Mouse (Mus musculus) G1E (cell line): ENCODE measurements around the gene Onecut3. TPM values are rescaled to one million over a fixed set of nuclear protein-coding genes. Genes with fewer than 3 reads are reported as not detected.

ENCODE experiments used
- ATAC-seq: 2 replicates; pipeline ENCODE4 v1.8.0; 2016; ENCODE audit warnings: mild to moderate bottlenecking; ENCODE audit not compliant: insufficient number of reproducible peaks, poor library complexity, low FRiP score, severe bottlenecking; ENCODE audit errors: extremely low read depth
- DNase-seq: peaks from one replicate; pipeline ENCODE4 v3.0.0; 2012; ENCODE audit warnings: low spot score
- H3K27me3 ChIP-seq: 2 replicates; pipeline ENCODE4 v1.6.1; 2012; ENCODE audit warnings: mild to moderate bottlenecking, low read length, inconsistent platforms; ENCODE audit not compliant: insufficient read depth
- H3K36me3 ChIP-seq: replicated peaks from 2 replicates; pipeline ENCODE3; 2012; ENCODE audit warnings: mild to moderate bottlenecking, inconsistent platforms
- H3K4me1 ChIP-seq: 2 replicates; pipeline ENCODE4 v1.6.1; 2012; ENCODE audit warnings: low read depth, low read length, inconsistent platforms, mixed read lengths; ENCODE audit not compliant: insufficient read depth
- H3K4me3 ChIP-seq: 2 replicates; pipeline ENCODE4 v1.5.1; 2012; ENCODE audit warnings: low read depth, mild to moderate bottlenecking, inconsistent platforms, low read length, moderate library complexity, mixed read lengths
- H3K9me3 ChIP-seq: replicated peaks from 2 replicates; pipeline ENCODE4 v1.6.1; 2012; ENCODE audit warnings: inconsistent platforms
- CTCF ChIP-seq: IDR thresholded peaks from 2 replicates; pipeline ENCODE4 v1.5.1; 2012; ENCODE audit warnings: low read depth, low read length, inconsistent platforms, mixed read lengths
- GATA1 ChIP-seq: IDR thresholded peaks from 2 replicates; pipeline ENCODE4 v1.6.1; 2012; ENCODE audit warnings: borderline replicate concordance, low read length, inconsistent platforms, mixed read lengths
- GATA2 ChIP-seq: IDR thresholded peaks from 2 replicates; pipeline ENCODE4 v1.6.1; 2012; ENCODE audit warnings: low read depth, low read length, inconsistent platforms, borderline replicate concordance
- POLR2AphosphoS5 ChIP-seq: IDR thresholded peaks from 2 replicates; pipeline ENCODE4 v1.6.1; 2012; ENCODE audit warnings: low read depth, low read length, inconsistent platforms; ENCODE audit not compliant: insufficient replicate concordance
- TAL1 ChIP-seq: conservative IDR thresholded peaks from 2 replicates; pipeline ENCODE4 v1.6.1; 2012; ENCODE audit warnings: low read depth, low read length, inconsistent platforms, mixed read lengths
- polyA plus RNA-seq: library from polyadenylated mRNA; stranded (reverse); fragments of >175 nt; gene quantifications from 2 replicates; pipeline ENCODE4 v1.2.3, GENCODE M21; 2012
- total RNA-seq, 2 experiments: library from RNA; stranded (forward) in 1 of 2; stranded (reverse) in 1 of 2; fragments of 200-1000 nt in 1 of 2; fragments of >200 nt in 1 of 2; fragmentation: Nextera tagmentation in 1 of 2; gene quantifications; 2 replicates each; pipeline ENCODE4 v1.2.3; 2014 to 2017

Gene Onecut3
- total and polyA plus RNA-seq, 3 experiments: 0.11 TPM; not detected in 2

- TF ChIP-seq GATA2: no peak
- no peak for TF ChIP-seq GATA1
- no peak for TF ChIP-seq CTCF
- TF ChIP-seq POLR2AphosphoS5: no peak
- no peak; the same call in 1 of the 2 replicates for TF ChIP-seq TAL1
- Histone ChIP-seq H3K4me1 (peaks cover 20% of the 10 kb centered on the region), H3K4me3 (peak overlapping the region; percentile 71), H3K36me3 (no peaks in the 10 kb centered on the region), H3K27me3 (peaks cover 35% of the 10 kb centered on the region), H3K9me3 (no peaks in the 10 kb centered on the region)
- peak; percentile 89 for DNase-seq
- ATAC-seq: peak; percentile 49
Observed at GRCm38 (mm10) chr10:80475290-80475959, 19.2 kb upstream of the Onecut3 start.

DNA sequence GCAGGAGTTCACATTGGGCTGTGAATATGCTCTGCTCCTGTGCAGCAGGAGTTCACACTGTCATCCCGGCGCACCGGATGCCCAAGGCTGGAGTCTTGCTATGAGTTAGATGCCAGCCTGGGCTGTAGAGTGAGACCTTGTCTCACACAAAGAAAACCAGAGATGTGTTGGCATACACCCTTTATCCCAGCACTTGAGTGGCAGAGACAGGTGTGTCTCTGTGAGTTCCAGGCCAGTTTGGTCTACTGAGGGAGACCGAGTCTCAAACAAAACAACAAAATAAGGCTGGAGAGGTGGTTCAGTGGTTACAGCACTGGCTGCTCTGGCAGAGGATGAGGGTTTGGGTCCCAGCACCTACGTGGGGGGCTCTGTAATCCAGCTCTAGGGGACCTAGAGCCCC is 16.1 kb upstream of the Onecut3 start:
- Histone ChIP-seq H3K36me3 (no peaks in the 10 kb centered on the region), H3K4me3 (no peak overlapping the region), H3K9me3 (no peaks in the 10 kb centered on the region), H3K4me1 (peaks cover 32% of the 10 kb centered on the region), H3K27me3 (peaks cover 41% of the 10 kb centered on the region)
- DNase-seq (no peak), ATAC-seq (no peak)
- no peak for TF ChIP-seq POLR2AphosphoS5

GRCm38 (mm10) chr10:80481002-80481401 is 13.6 kb upstream of the Onecut3 start:
- no peaks in the 10 kb centered on the region for H3K9me3 ChIP-seq
- H3K36me3 ChIP-seq: no peaks in the 10 kb centered on the region
- H3K27me3 ChIP-seq: peaks cover 59% of the 10 kb centered on the region
- peaks cover 16% of the 10 kb centered on the region for H3K4me1 ChIP-seq
- ATAC-seq (no peak), DNase-seq (no peak)
- TF ChIP-seq TAL1 (no peak), CTCF (no peak), POLR2AphosphoS5 (no peak), GATA2 (no peak), GATA1 (no peak)
- no peak overlapping the region for H3K4me3 ChIP-seq

- Histone ChIP-seq H3K9me3 (no peaks in the 10 kb centered on the region), H3K27me3 (peaks cover 76% of the 10 kb centered on the region), H3K4me3 (no peak overlapping the region), H3K4me1 (peaks cover 7% of the 10 kb centered on the region; the same call in 1 of the 2 replicates), H3K36me3 (no peaks in the 10 kb centered on the region)
- no peak for DNase-seq
- no peak for ATAC-seq
- no peak for TF ChIP-seq TAL1
- TF ChIP-seq CTCF: peak; percentile 48; the same call in 1 of the 2 replicates
- no peak for TF ChIP-seq GATA2
- no peak for TF ChIP-seq GATA1
- no peak for TF ChIP-seq POLR2AphosphoS5
Observed at GRCm38 (mm10) chr10:80486862-80487379, 7.7 kb upstream of the Onecut3 start.

DNA sequence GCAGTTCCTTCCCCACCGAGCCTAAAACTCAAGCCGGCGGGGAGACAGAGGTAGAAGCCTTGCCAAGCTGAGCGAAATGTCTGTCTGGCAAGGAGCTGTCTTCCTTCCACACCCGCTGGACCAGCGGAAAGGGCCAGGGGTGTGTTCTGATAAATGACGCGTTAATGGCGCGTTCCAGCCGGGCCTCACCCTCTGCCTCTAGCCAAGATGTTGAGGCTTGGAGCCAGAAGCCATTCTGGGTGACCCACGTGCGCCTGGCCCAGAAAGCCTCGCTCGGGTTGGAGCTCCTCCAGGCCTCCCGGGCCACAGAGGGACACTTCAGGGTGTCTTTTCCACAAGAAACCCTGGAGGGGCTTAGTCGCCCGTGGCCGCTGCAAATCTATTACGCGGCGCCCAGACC is 4.6 kb upstream of the Onecut3 start:
- H3K4me1 ChIP-seq: peaks cover 8% of the 10 kb centered on the region; the same call in 1 of the 2 replicates
- H3K4me3 ChIP-seq: no peak overlapping the region
- H3K27me3 ChIP-seq: peaks cover 84% of the 10 kb centered on the region
- no peak for ATAC-seq
- H3K9me3 ChIP-seq: peaks cover 4% of the 10 kb centered on the region
- DNase-seq: no peak
- no peaks in the 10 kb centered on the region for H3K36me3 ChIP-seq
- TF ChIP-seq GATA1 (no peak), GATA2 (no peak), CTCF (no peak), POLR2AphosphoS5 (no peak), TAL1 (no peak)

GRCm38 (mm10) chr10:80495901-80496300 is 1.3 kb downstream of the Onecut3 start:
- no peak for DNase-seq
- H3K4me1 ChIP-seq: peaks cover 11% of the 10 kb centered on the region
- peaks cover 17% of the 10 kb centered on the region for H3K9me3 ChIP-seq
- ATAC-seq: no peak
- TF ChIP-seq POLR2AphosphoS5 (no peak), GATA2 (no peak)
- H3K4me3 ChIP-seq: no peak overlapping the region
- peaks cover 95% of the 10 kb centered on the region for H3K27me3 ChIP-seq
- no peaks in the 10 kb centered on the region for H3K36me3 ChIP-seq
